Mouse (Mus musculus) cerebellum, adult 2 months (tissue): ENCODE results near the gene Gapvd1.

Experiments used
- CTCF ChIP-seq: fragments of 200-500 bp; IDR thresholded peaks from 2 replicates; pipeline ENCODE4 v1.5.1; 2011; ENCODE audit warnings: low read depth, mild to moderate bottlenecking, control low read depth, low read length, moderate library complexity, borderline replicate concordance; ENCODE audit not compliant: insufficient read depth
- POLR2A ChIP-seq: fragments of 200-500 bp; IDR thresholded peaks from 2 replicates; pipeline ENCODE4 v1.6.1; 2011; ENCODE audit warnings: low read length, control low read depth, borderline replicate concordance; ENCODE audit not compliant: insufficient read depth

DNA sequence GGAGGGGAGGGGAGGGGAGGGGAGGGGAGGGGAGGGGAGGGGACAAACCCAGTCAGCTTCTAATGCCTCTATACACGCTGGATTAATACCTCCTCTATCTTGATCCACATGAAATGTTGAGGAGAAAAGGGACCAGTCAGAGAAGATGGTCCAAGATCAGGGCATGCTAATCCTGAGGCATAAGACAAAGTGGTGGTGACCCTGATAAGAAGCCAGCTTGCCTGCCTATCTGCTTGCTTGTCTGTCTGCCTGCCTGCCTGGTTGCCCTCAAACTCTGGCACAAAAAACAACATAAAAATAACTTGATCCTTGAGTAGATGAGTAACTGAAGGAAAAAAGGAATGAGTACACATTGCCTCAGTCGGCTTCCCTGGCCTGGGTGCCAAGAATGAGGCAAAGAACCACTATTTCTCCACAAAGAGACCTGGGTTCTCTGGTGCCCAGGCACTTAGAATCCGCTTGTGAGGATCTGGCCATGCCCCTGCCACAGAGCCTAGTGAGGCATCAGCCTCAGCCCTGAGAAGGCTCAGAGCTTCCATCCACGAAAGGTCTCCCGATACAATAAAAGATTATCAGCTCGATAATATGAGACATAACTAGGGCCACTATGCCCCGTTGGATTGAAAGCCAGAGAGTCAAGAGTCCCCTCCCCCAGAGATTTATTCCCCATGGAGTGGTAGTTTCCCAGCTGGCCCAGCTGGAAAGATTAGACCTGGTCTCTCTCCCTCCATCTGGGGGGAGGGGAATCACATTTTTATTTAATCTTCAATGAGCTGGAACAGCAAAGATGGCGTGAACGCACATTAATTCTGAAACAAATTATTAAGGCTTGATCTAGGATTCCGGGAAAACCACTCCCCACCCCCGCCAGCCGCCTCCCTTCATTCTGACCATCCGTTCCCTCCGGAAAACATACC lies 119.5 kb downstream of the Gapvd1 start:
- TF ChIP-seq POLR2A: no peak
- TF ChIP-seq CTCF: no peak
